Mouse (Mus musculus): ENCODE measurements around the gene Tbk1.

DNA sequence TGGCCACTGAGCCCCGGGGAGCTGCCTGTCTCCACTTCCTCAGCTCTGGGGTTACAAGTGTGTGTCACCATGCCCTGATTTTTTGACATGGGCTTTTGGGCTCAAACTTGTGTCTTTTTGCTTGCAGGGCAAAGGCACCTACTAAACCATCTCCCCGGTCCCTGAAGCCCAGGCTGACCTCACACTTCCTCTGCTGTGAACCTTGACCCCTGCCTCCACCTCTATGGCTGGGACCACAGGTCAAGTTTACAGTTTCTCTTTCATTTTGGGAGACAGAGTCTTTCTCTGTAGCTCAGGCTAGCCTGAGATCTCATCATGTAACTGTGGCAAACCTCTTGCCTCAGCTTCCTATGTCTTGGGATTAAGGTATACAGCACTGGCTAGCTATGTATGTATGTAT is 66.9 kb downstream of the Tbk1 start:
- TF ChIP-seq EP300 (IDR thresholded peaks at IDR 0.05; ENCODE audit: low read depth) (no peak), CTCF (IDR thresholded peaks at IDR 0.05; ENCODE audit: low read depth) (no peak)
